In genomic region chr12:82407531-82408255, GRCm38 (mm10) we compare ENCODE assay signal across 11 mouse cellular contexts.
DNase-seq lines count a peak whose midpoint lies in the region; ATAC-seq and TF ChIP-seq lines count a peak whose summit lies in the region.
"Had no signal": no experiment of that assay in that cellular context is flagged by ENCODE, and none has a peak within 500 bp of the region (broad histone marks: within the 10 kb centered on the region; RNA-seq: fewer than 3 reads in every experiment).

No protein-coding gene starts in this region.

- H3K27me3 ChIP-seq in intestine, embryonic 16.5 days (replicated peaks; ENCODE audit: control insufficient read depth, insufficient read depth, low read length) = no peaks in the 10 kb centered on the region
- no peaks in the 10 kb centered on the region for H3K27me3 ChIP-seq in intestine, postnatal 0 days (replicated peaks; ENCODE audit: control insufficient read depth, insufficient read depth, low read length)
- no peaks in the 10 kb centered on the region for H3K27me3 ChIP-seq in midbrain, embryonic 11.5 days (ENCODE audit: control insufficient read depth, insufficient read depth, low read length)
- no peaks in the 10 kb centered on the region for H3K27me3 ChIP-seq in midbrain, embryonic 15.5 days (replicated peaks)
- H3K27me3 ChIP-seq in lung, postnatal 0 days (replicated peaks; ENCODE audit: insufficient read depth, low read length) = no peaks in the 10 kb centered on the region
- no peaks in the 10 kb centered on the region for H3K27me3 ChIP-seq in liver, embryonic 11.5 days (replicated peaks; ENCODE audit: control insufficient read depth, insufficient read depth, low read length)
- H3K27me3 ChIP-seq: liver, embryonic 13.5 days; neural tube, embryonic 13.5 days had no signal

- ATAC-seq in intestine, embryonic 16.5 days = no peak
- no peak for ATAC-seq in intestine, postnatal 0 days
- no peak for ATAC-seq in midbrain, embryonic 11.5 days (ENCODE audit: low FRiP score)
- ATAC-seq in midbrain, embryonic 15.5 days (replicated peaks) = no peak
- peak; percentile 20; the same call in 1 of the 2 replicates for ATAC-seq in lung, postnatal 0 days
- no peak for ATAC-seq in liver, embryonic 11.5 days (replicated peaks; ENCODE audit: low FRiP score)

- H3K4me1 ChIP-seq in intestine, embryonic 16.5 days (ENCODE audit: control insufficient read depth, insufficient read depth, low read length) = 0 out of 2 replicates have a peak, but pooled peaks cover 8% of the 10 kb centered on the region
- H3K4me1 ChIP-seq in intestine, postnatal 0 days (replicated peaks; ENCODE audit: control insufficient read depth, insufficient read depth, low read length) = 0 out of 2 replicates have a peak, but pooled peaks cover 4% of the 10 kb centered on the region
- H3K4me1 ChIP-seq in midbrain, embryonic 11.5 days (ENCODE audit: control insufficient read depth, insufficient read depth, low read length) = no peaks in the 10 kb centered on the region
- no peaks in the 10 kb centered on the region; the same call in 1 of the 2 replicates for H3K4me1 ChIP-seq in midbrain, embryonic 15.5 days
- H3K4me1 ChIP-seq in lung, postnatal 0 days (ENCODE audit: insufficient read depth, low read depth, low read length) = peaks cover 21% of the 10 kb centered on the region
- no peaks in the 10 kb centered on the region for H3K4me1 ChIP-seq in liver, embryonic 11.5 days (replicated peaks; ENCODE audit: control insufficient read depth, insufficient read depth, low read length)

- H3K4me3 ChIP-seq in intestine, embryonic 16.5 days (ENCODE audit: low read length) = no peak overlapping the region
- no peak overlapping the region for H3K4me3 ChIP-seq in intestine, postnatal 0 days (ENCODE audit: low read depth, low read length)
- no peak overlapping the region for H3K4me3 ChIP-seq in midbrain, embryonic 11.5 days (ENCODE audit: low read depth, low read length)
- H3K4me3 ChIP-seq in midbrain, embryonic 15.5 days = no peak overlapping the region
- no peak overlapping the region for H3K4me3 ChIP-seq in lung, postnatal 0 days (ENCODE audit: low read depth, low read length)
- H3K4me3 ChIP-seq in liver, embryonic 11.5 days (ENCODE audit: low read depth, low read length) = no peak overlapping the region
- H3K4me3 ChIP-seq: liver, embryonic 13.5 days; neural tube, embryonic 13.5 days had no signal

- peaks cover 3% of the 10 kb centered on the region; the same call in 1 of the 2 replicates for H3K36me3 ChIP-seq in intestine, embryonic 16.5 days (ENCODE audit: control insufficient read depth, insufficient read depth, low read length)
- H3K36me3 ChIP-seq in intestine, postnatal 0 days (ENCODE audit: control insufficient read depth, insufficient read depth) = peaks cover 36% of the 10 kb centered on the region
- no peaks in the 10 kb centered on the region for H3K36me3 ChIP-seq in midbrain, embryonic 11.5 days (ENCODE audit: control insufficient read depth, insufficient read depth, low read length)
- no peaks in the 10 kb centered on the region for H3K36me3 ChIP-seq in midbrain, embryonic 15.5 days (replicated peaks)
- no peaks in the 10 kb centered on the region for H3K36me3 ChIP-seq in lung, postnatal 0 days (ENCODE audit: insufficient read depth, low read length)
- peaks cover 3% of the 10 kb centered on the region; the same call in 1 of the 2 replicates for H3K36me3 ChIP-seq in liver, embryonic 11.5 days (ENCODE audit: control insufficient read depth, insufficient read depth, low read length)

- H3K9me3 ChIP-seq in intestine, embryonic 16.5 days (ENCODE audit: control insufficient read depth, low read length) = no peaks in the 10 kb centered on the region
- no peaks in the 10 kb centered on the region for H3K9me3 ChIP-seq in intestine, postnatal 0 days (ENCODE audit: control insufficient read depth)
- H3K9me3 ChIP-seq in midbrain, embryonic 11.5 days (ENCODE audit: control insufficient read depth, low read length) = no peaks in the 10 kb centered on the region
- no peaks in the 10 kb centered on the region for H3K9me3 ChIP-seq in midbrain, embryonic 15.5 days
- no peaks in the 10 kb centered on the region for H3K9me3 ChIP-seq in lung, postnatal 0 days (ENCODE audit: low read length)
- H3K9me3 ChIP-seq in liver, embryonic 11.5 days (ENCODE audit: control insufficient read depth, low read length) = no peaks in the 10 kb centered on the region
- H3K9me3 ChIP-seq: G1E; liver, embryonic 13.5 days; neural tube, embryonic 13.5 days had no signal

- H3K4me2 ChIP-seq in intestine, embryonic 16.5 days (ENCODE audit: low read depth, low read length) = no peak overlapping the region
- H3K4me2 ChIP-seq in intestine, postnatal 0 days (replicated peaks; ENCODE audit: low read depth) = no peak overlapping the region
- H3K4me2 ChIP-seq in midbrain, embryonic 11.5 days = no peak overlapping the region
- no peak overlapping the region for H3K4me2 ChIP-seq in midbrain, embryonic 15.5 days
- no peak overlapping the region for H3K4me2 ChIP-seq in lung, postnatal 0 days (replicated peaks; ENCODE audit: low read depth, low read length)
- H3K4me2 ChIP-seq in liver, embryonic 11.5 days = no peak overlapping the region
- H3K4me2 ChIP-seq: hindbrain, embryonic 14.5 days; liver, embryonic 13.5 days; neural tube, embryonic 13.5 days had no signal

- WGBS in intestine, embryonic 16.5 days = 70% methylated on average over 5 of the region's 5 CpGs
- WGBS in intestine, postnatal 0 days = 72% methylated on average over 5 of the region's 5 CpGs
- 71% methylated on average over 5 of the region's 5 CpGs for WGBS in midbrain, embryonic 11.5 days
- 51% methylated on average over 5 of the region's 5 CpGs for WGBS in midbrain, embryonic 15.5 days
- 59% methylated on average over 5 of the region's 5 CpGs for WGBS in lung, postnatal 0 days
- WGBS in liver, embryonic 11.5 days = 83% methylated on average over 5 of the region's 5 CpGs

- TF ChIP-seq EP300 in lung, postnatal 0 days (IDR thresholded peaks at IDR 0.05) = no peak

- DNase-seq in midbrain, embryonic 11.5 days (ENCODE audit: low spot score, missing footprints) = peak; percentile 65
- DNase-seq in lung, postnatal 0 days (ENCODE audit: low spot score) = peak; percentile 47
- no peak for DNase-seq in liver, embryonic 11.5 days (ENCODE audit: low spot score)
- DNase-seq in gastrocnemius, adult 18-20 months (ENCODE audit: low spot score) = no peak
- DNase-seq: liver, embryonic 13.5 days had no signal

- H3K27ac ChIP-seq in intestine, embryonic 16.5 days (ENCODE audit: low read length) = 0 out of 2 replicates have a peak overlapping the region, but pooled peaks have one; percentile 8
- H3K27ac ChIP-seq in intestine, postnatal 0 days (ENCODE audit: low read depth, low read length) = no peak overlapping the region
- H3K27ac ChIP-seq in midbrain, embryonic 11.5 days (ENCODE audit: low read depth, low read length) = no peak overlapping the region
- no peak overlapping the region for H3K27ac ChIP-seq in midbrain, embryonic 15.5 days
- peak overlapping the region; percentile 47 for H3K27ac ChIP-seq in lung, postnatal 0 days (ENCODE audit: low read length)
- H3K27ac ChIP-seq in liver, embryonic 11.5 days (ENCODE audit: low read depth, low read length) = no peak overlapping the region
- H3K27ac ChIP-seq: hindbrain, embryonic 14.5 days; liver, embryonic 13.5 days; neural tube, embryonic 13.5 days had no signal

- H3K9ac ChIP-seq in intestine, embryonic 16.5 days (ENCODE audit: low read depth, low read length) = no peak overlapping the region
- H3K9ac ChIP-seq in intestine, postnatal 0 days (ENCODE audit: low read depth, low read length) = no peak overlapping the region
- no peak overlapping the region for H3K9ac ChIP-seq in midbrain, embryonic 11.5 days (ENCODE audit: low read length)
- no peak overlapping the region for H3K9ac ChIP-seq in midbrain, embryonic 15.5 days
- H3K9ac ChIP-seq in lung, postnatal 0 days (replicated peaks; ENCODE audit: low read depth) = no peak overlapping the region
- H3K9ac ChIP-seq in liver, embryonic 11.5 days (ENCODE audit: low read depth, low read length) = no peak overlapping the region
- H3K9ac ChIP-seq: hindbrain, embryonic 14.5 days; liver, embryonic 13.5 days; neural tube, embryonic 13.5 days had no signal

- no peak for TF ChIP-seq CTCF in intestine, postnatal 0 days (IDR thresholded peaks at IDR 0.05; ENCODE audit: low read depth)
- TF ChIP-seq CTCF in lung, postnatal 0 days (IDR thresholded peaks at IDR 0.05) = no peak

Comparison
In these comparisons a context has a peak if more than half of its experiments do, and no peak if none do; other contexts are left out.
1. H3K27ac ChIP-seq: peak in intestine, embryonic 16.5 days (single experiment) and lung, postnatal 0 days (single experiment); none in intestine, postnatal 0 days (single experiment), midbrain, embryonic 11.5 days (single experiment), midbrain, embryonic 15.5 days (single experiment) and liver, embryonic 11.5 days (single experiment).
2. DNase-seq: peak in midbrain, embryonic 11.5 days (single experiment) and lung, postnatal 0 days (single experiment); none in liver, embryonic 11.5 days (single experiment) and gastrocnemius, adult 18-20 months (single experiment).